Mouse (Mus musculus) ovary, postnatal 14 days (tissue): ENCODE data around the gene Tek.
"Not testable (repeated sequence)": the region's sequence is repeated elsewhere in the genome, so short reads cannot be mapped to it uniquely, and the experiment has no call there.

Experiments used
- DNase-seq: peaks from one replicate; pipeline ENCODE4 v3.0.0; 2022; ENCODE audit warnings: low spot score

The Tek gene

GRCm38 (mm10) chr4:94738838-94739731 lies at the start of gene Tek:
TSS of gene Tek (plus strand) at chr4:94739289.
- DNase-seq, result no peak

- not testable (repeated sequence) for DNase-seq
Measured at GRCm38 (mm10) chr4:94689804-94690203, 49.3 kb upstream of the Tek start.

GRCm38 (mm10) chr4:94691078-94691477 lies 48.0 kb upstream of the Tek start:
- DNase-seq, result no peak

- no peak for DNase-seq
Measured at GRCm38 (mm10) chr4:94692175-94692574, 46.9 kb upstream of the Tek start.

- DNase-seq, result no peak
Measured at GRCm38 (mm10) chr4:94696368-94696767, 42.7 kb upstream of the Tek start.

GRCm38 (mm10) chr4:94711002-94711401 lies 28.1 kb upstream of the Tek start:
- DNase-seq, result no peak

GRCm38 (mm10) chr4:94711426-94711825 lies 27.7 kb upstream of the Tek start:
- DNase-seq, result no peak

GRCm38 (mm10) chr4:94713741-94714140 lies 25.3 kb upstream of the Tek start:
- DNase-seq, result no peak

GRCm38 (mm10) chr4:94715166-94715565 lies 23.9 kb upstream of the Tek start:
- DNase-seq, result no peak

- no peak for DNase-seq
Measured at GRCm38 (mm10) chr4:94725799-94726198, 13.3 kb upstream of the Tek start.

GRCm38 (mm10) chr4:94732721-94733120 lies 6.4 kb upstream of the Tek start:
- no peak for DNase-seq

- no peak for DNase-seq
Measured at GRCm38 (mm10) chr4:94737326-94738295, 1.5 kb upstream of the Tek start.

- no peak for DNase-seq
Measured at GRCm38 (mm10) chr4:94741824-94742223, 2.7 kb downstream of the Tek start.

- DNase-seq, result no peak
Measured at GRCm38 (mm10) chr4:94745749-94746148, 6.7 kb downstream of the Tek start.

GRCm38 (mm10) chr4:94746387-94746811 lies 7.3 kb downstream of the Tek start:
- no peak for DNase-seq

GRCm38 (mm10) chr4:94747338-94747737 lies 8.2 kb downstream of the Tek start:
- no peak for DNase-seq

GRCm38 (mm10) chr4:94752512-94752911 lies 13.4 kb downstream of the Tek start:
- peak; percentile 17 for DNase-seq

- no peak for DNase-seq
Measured at GRCm38 (mm10) chr4:94765217-94765616, 26.1 kb downstream of the Tek start.

- no peak for DNase-seq
Measured at GRCm38 (mm10) chr4:94766176-94766575, 27.1 kb downstream of the Tek start.

GRCm38 (mm10) chr4:94768624-94769023 lies 29.5 kb downstream of the Tek start:
- DNase-seq, result no peak

- DNase-seq, result no peak
Measured at GRCm38 (mm10) chr4:94781043-94781442, 42.0 kb downstream of the Tek start.

GRCm38 (mm10) chr4:94785921-94786320 lies 46.8 kb downstream of the Tek start:
- DNase-seq, result no peak

- DNase-seq, result peak; percentile 29
Measured at GRCm38 (mm10) chr4:94803187-94803586, 64.1 kb downstream of the Tek start.
